Mouse (Mus musculus) cortical plate, adult 2 months (tissue): ENCODE results near the gene Cdh26. TPM values are rescaled to one million over a fixed set of nuclear protein-coding genes. Genes with fewer than 3 reads are reported as not detected.

Experiments used
- H3K27ac ChIP-seq: fragments of 200-500 bp; 2 replicates; pipeline ENCODE4 v1.5.1; 2012; ENCODE audit warnings: low read length, control low read depth, inconsistent platforms; ENCODE audit not compliant: insufficient read depth
- H3K4me1 ChIP-seq: fragments of 200-500 bp; 2 replicates; pipeline ENCODE4 v1.6.1; 2011; ENCODE audit warnings: low read length; ENCODE audit not compliant: control insufficient read depth, insufficient read depth
- H3K4me3 ChIP-seq: fragments of 200-500 bp; 2 replicates; pipeline ENCODE4 v1.5.1; 2011; ENCODE audit warnings: mild to moderate bottlenecking, low read length, control low read depth; ENCODE audit not compliant: insufficient read depth
- CTCF ChIP-seq: fragments of 200-500 bp; IDR thresholded peaks from 2 replicates; pipeline ENCODE4 v1.5.1; 2011; ENCODE audit warnings: mild to moderate bottlenecking, control low read depth, low read length; ENCODE audit not compliant: insufficient read depth; ENCODE audit errors: extremely low read depth
- POLR2A ChIP-seq: fragments of 200-500 bp; IDR thresholded peaks from 2 replicates; pipeline ENCODE4 v1.6.1; 2011; ENCODE audit warnings: mild to moderate bottlenecking, low read length, control low read depth; ENCODE audit not compliant: insufficient read depth; ENCODE audit errors: extremely low read depth
- polyA plus RNA-seq: library from polyadenylated mRNA; depleted of rRNA; stranded (reverse); fragments of >200 nt; gene quantifications from 2 replicates; pipeline ENCODE4 v1.2.3, GENCODE M21; 2012; rRNA removed

The Cdh26 gene
- polyA plus RNA-seq, 1 experiment = 0.23 TPM

GRCm38 (mm10) chr2:178519321-178519720 lies 89.0 kb downstream of the Cdh26 start:
- H3K27ac ChIP-seq = no peak overlapping the region
- H3K4me1 ChIP-seq = no peaks in the 10 kb centered on the region
- TF ChIP-seq CTCF (no peak), POLR2A (no peak)
- no peak overlapping the region for H3K4me3 ChIP-seq

GRCm38 (mm10) chr2:178520216-178520615 lies 89.9 kb downstream of the Cdh26 start:
- no peak for TF ChIP-seq CTCF
- TF ChIP-seq POLR2A = no peak
- Histone ChIP-seq H3K27ac (no peak overlapping the region), H3K4me1 (no peaks in the 10 kb centered on the region), H3K4me3 (no peak overlapping the region)

- Histone ChIP-seq H3K4me1 (no peaks in the 10 kb centered on the region), H3K4me3 (no peak overlapping the region), H3K27ac (no peak overlapping the region)
- no peak for TF ChIP-seq CTCF
- no peak for TF ChIP-seq POLR2A
Measured at GRCm38 (mm10) chr2:178522331-178522730, 92.0 kb downstream of the Cdh26 start.

GRCm38 (mm10) chr2:178522786-178523185 lies 92.5 kb downstream of the Cdh26 start:
- no peak for TF ChIP-seq CTCF
- H3K4me1 ChIP-seq = no peaks in the 10 kb centered on the region
- H3K27ac ChIP-seq = no peak overlapping the region
- no peak overlapping the region for H3K4me3 ChIP-seq

- no peak overlapping the region for H3K4me3 ChIP-seq
- TF ChIP-seq CTCF (no peak), POLR2A (no peak)
- H3K27ac ChIP-seq = no peak overlapping the region
- no peaks in the 10 kb centered on the region for H3K4me1 ChIP-seq
Measured at GRCm38 (mm10) chr2:178526776-178527175, 96.4 kb downstream of the Cdh26 start.

- Histone ChIP-seq H3K4me3 (no peak overlapping the region), H3K4me1 (no peaks in the 10 kb centered on the region), H3K27ac (no peak overlapping the region)
- TF ChIP-seq CTCF (no peak), POLR2A (no peak)
Measured at GRCm38 (mm10) chr2:178531226-178531625, 100.9 kb downstream of the Cdh26 start.

GRCm38 (mm10) chr2:178536574-178536973 lies 106.2 kb downstream of the Cdh26 start:
- Histone ChIP-seq H3K4me1 (no peaks in the 10 kb centered on the region), H3K4me3 (no peak overlapping the region), H3K27ac (no peak overlapping the region)
- TF ChIP-seq CTCF (no peak), POLR2A (no peak)

Other genes starting within 250 kb of the Cdh26 start
- 0.83 and 0.90 TPM in 2 replicates for gene Sycp2, start 22.8 kb upstream of the Cdh26 start, polyA plus RNA-seq
- 5.6 and 6.3 TPM in 2 replicates for gene Ppp1r3d, start 16.1 kb upstream of the Cdh26 start, polyA plus RNA-seq
- gene Fam217b, start 16.0 kb upstream of the Cdh26 start, polyA plus RNA-seq = 37.4 and 37.7 TPM in 2 replicates